Mouse (Mus musculus): ENCODE data around the gene Gpc6.

- no peak for TF ChIP-seq CTCF (IDR thresholded peaks at IDR 0.05; ENCODE audit: low read depth)
- no peak for TF ChIP-seq EP300 (IDR thresholded peaks at IDR 0.05; ENCODE audit: low read depth)
These were observed 3.8 kb downstream of the Gpc6 start for GRCm38 (mm10) chr14:116928796-116929529.

Measured in heart, postnatal 0 days (tissue).